28 mouse cellular contexts compared by ENCODE assay signal in genomic region chr15:6183627-6184026, GRCm38 (mm10).
DNase-seq lines count a peak whose midpoint lies in the region; ATAC-seq and TF ChIP-seq lines count a peak whose summit lies in the region.
"Had no signal": no experiment of that assay in that cellular context is flagged by ENCODE, and none has a peak within 500 bp of the region (broad histone marks: within the 10 kb centered on the region; RNA-seq: fewer than 3 reads in every experiment).

No protein-coding gene starts in this region.

- DNase-seq in kidney, adult 2 months = peak; percentile 10
- DNase-seq in kidney, postnatal 25 days = peak; percentile 41 to 43
- peak; percentile 5 for DNase-seq in lung, postnatal 14 days
- DNase-seq in cerebellum, postnatal 14 days = no peak
- no peak for DNase-seq in layer of hippocampus, adult 18-20 months (ENCODE audit: low spot score in 2 of 2)
- no peak for DNase-seq in heart, adult 9 months (ENCODE audit: low spot score in 2 of 2)
- DNase-seq: adrenal gland, adult 2 months; B cell, adult 2 months; cerebellum, adult 11-12 months; cerebellum, postnatal 36 days; embryo, embryonic 11 days; gastrocnemius, adult 2 months; heart, adult 11 months; layer of hippocampus, adult 9-11 months; liver, embryonic 13.5 days; right cerebral cortex, adult 18-20 months; right cerebral cortex, postnatal 4 days; thymus, postnatal 14 days had no signal

- H3K4me3 ChIP-seq in kidney, adult 2 months (ENCODE audit: insufficient read depth, low read depth, low read length) = no peak overlapping the region
- no peak overlapping the region for H3K4me3 ChIP-seq in kidney, embryonic 14.5 days (ENCODE audit: low read length)
- H3K4me3 ChIP-seq: embryonic facial prominence, embryonic 13.5 days; erythroblast, embryonic 14.5 days; forebrain, embryonic 12.5 days; gastrocnemius, adult 2 months; hindbrain, embryonic 12.5 days; limb, embryonic 13.5 days; liver, embryonic 13.5 days; midbrain, embryonic 10.5 days; neural tube, embryonic 15.5 days had no signal

- H3K9ac ChIP-seq in kidney, embryonic 14.5 days (ENCODE audit: low read depth, low read length) = no peak overlapping the region
- H3K9ac ChIP-seq: embryonic facial prominence, embryonic 13.5 days; forebrain, embryonic 12.5 days; hindbrain, embryonic 12.5 days; limb, embryonic 13.5 days; liver, embryonic 13.5 days; neural tube, embryonic 15.5 days had no signal

- no peak overlapping the region for H3K27ac ChIP-seq in kidney, adult 2 months (ENCODE audit: insufficient read depth, low read depth, low read length)
- no peak overlapping the region for H3K27ac ChIP-seq in kidney, embryonic 14.5 days (ENCODE audit: low read depth, low read length)
- H3K27ac ChIP-seq: embryonic facial prominence, embryonic 13.5 days; forebrain, embryonic 12.5 days; gastrocnemius, adult 2 months; hindbrain, embryonic 12.5 days; limb, embryonic 13.5 days; liver, embryonic 13.5 days; macrophage; midbrain, embryonic 10.5 days; neural tube, embryonic 15.5 days had no signal

- 77% methylated on average over 3 of the region's 3 CpGs for WGBS in kidney, adult 2 months
- WGBS in kidney, embryonic 14.5 days = 71% methylated on average over 3 of the region's 3 CpGs

- H3K36me3 ChIP-seq in kidney, adult 2 months (ENCODE audit: control insufficient read depth, insufficient read depth, low read length) = no peaks in the 10 kb centered on the region
- H3K36me3 ChIP-seq in kidney, embryonic 14.5 days (ENCODE audit: control insufficient read depth, insufficient read depth, low read length) = no peaks in the 10 kb centered on the region
- H3K36me3 ChIP-seq: embryonic facial prominence, embryonic 13.5 days; forebrain, embryonic 12.5 days; hindbrain, embryonic 12.5 days; limb, embryonic 13.5 days; liver, embryonic 13.5 days; midbrain, embryonic 10.5 days; neural tube, embryonic 15.5 days had no signal

- TF ChIP-seq POLR2A in kidney, adult 2 months (IDR thresholded peaks at IDR 0.05; ENCODE audit: low read depth, low read length) = no peak

- no peaks in the 10 kb centered on the region for H3K9me3 ChIP-seq in kidney, embryonic 14.5 days (ENCODE audit: control insufficient read depth, low read length)
- H3K9me3 ChIP-seq: embryonic facial prominence, embryonic 13.5 days; forebrain, embryonic 12.5 days; hindbrain, embryonic 12.5 days; liver, embryonic 13.5 days; midbrain, embryonic 10.5 days; neural tube, embryonic 15.5 days had no signal

- H3K4me2 ChIP-seq in kidney, embryonic 14.5 days (replicated peaks; ENCODE audit: low read depth, low read length) = no peak overlapping the region
- H3K4me2 ChIP-seq: embryonic facial prominence, embryonic 13.5 days; forebrain, embryonic 12.5 days; hindbrain, embryonic 12.5 days; limb, embryonic 13.5 days; liver, embryonic 13.5 days; neural tube, embryonic 15.5 days had no signal

- TF ChIP-seq CTCF in kidney, adult 2 months (conservative IDR thresholded peaks at IDR 0.05; ENCODE audit: insufficient read depth, insufficient read length, low read depth, low read length) = no peak

- H3K27me3 ChIP-seq in kidney, adult 2 months (replicated peaks; ENCODE audit: control insufficient read depth, insufficient read depth, low read length) = no peaks in the 10 kb centered on the region
- no peaks in the 10 kb centered on the region for H3K27me3 ChIP-seq in kidney, embryonic 14.5 days (ENCODE audit: control insufficient read depth, insufficient read depth, low read length)
- H3K27me3 ChIP-seq: embryonic facial prominence, embryonic 13.5 days; forebrain, embryonic 12.5 days; hindbrain, embryonic 12.5 days; limb, embryonic 13.5 days; liver, embryonic 13.5 days; neural tube, embryonic 15.5 days had no signal

- H3K4me1 ChIP-seq in kidney, adult 2 months (ENCODE audit: control insufficient read depth, insufficient read depth, low read length) = no peaks in the 10 kb centered on the region
- H3K4me1 ChIP-seq in kidney, embryonic 14.5 days (ENCODE audit: control insufficient read depth, insufficient read depth, low read length) = no peaks in the 10 kb centered on the region
- H3K4me1 ChIP-seq: embryonic facial prominence, embryonic 13.5 days; forebrain, embryonic 12.5 days; hindbrain, embryonic 12.5 days; limb, embryonic 13.5 days; liver, embryonic 13.5 days; midbrain, embryonic 10.5 days; neural tube, embryonic 15.5 days had no signal

- 0 out of 2 replicates have a peak, but pooled peaks have one; percentile 52 for ATAC-seq in kidney, embryonic 14.5 days (ENCODE audit: low FRiP score, low TSS enrichment)
- ATAC-seq: midbrain, embryonic 16.5 days had no signal

Comparison
In these comparisons a context has a peak if more than half of its experiments do, and no peak if none do; other contexts are left out.
1. DNase-seq: peak in kidney, adult 2 months (single experiment), kidney, postnatal 25 days (2 of 2) and lung, postnatal 14 days (single experiment); none in cerebellum, postnatal 14 days (0 of 2), layer of hippocampus, adult 18-20 months (0 of 2) and heart, adult 9 months (0 of 2).